Mouse (Mus musculus) activated CD4-positive, CD25-positive, alpha-beta regulatory T cell, adult 4 months (primary cell): ENCODE measurements around the gene Smlr1. TPM values are rescaled to one million over a fixed set of nuclear protein-coding genes. Genes with fewer than 3 reads are reported as not detected.
A peak's percentile ranks its signal among the peaks of the same experiment; 100 is the strongest.

Experiments
- ATAC-seq: one replicate; pipeline ENCODE4 v1.8.0; 2017
- polyA plus RNA-seq, 2 experiments: library from polyadenylated mRNA; unstranded; fragments of 100-300 nt; shearing (Covaris generic); gene quantifications; one replicate each; pipeline ENCODE4 v1.2.1; 2017

Smlr1 gene
- polyA plus RNA-seq, 2 experiments from 2014 or later: not detected

GRCm38 (mm10) chr10:25488456-25488855 lies 47.6 kb downstream of the Smlr1 start:
- ATAC-seq: peak; percentile 54

DNA sequence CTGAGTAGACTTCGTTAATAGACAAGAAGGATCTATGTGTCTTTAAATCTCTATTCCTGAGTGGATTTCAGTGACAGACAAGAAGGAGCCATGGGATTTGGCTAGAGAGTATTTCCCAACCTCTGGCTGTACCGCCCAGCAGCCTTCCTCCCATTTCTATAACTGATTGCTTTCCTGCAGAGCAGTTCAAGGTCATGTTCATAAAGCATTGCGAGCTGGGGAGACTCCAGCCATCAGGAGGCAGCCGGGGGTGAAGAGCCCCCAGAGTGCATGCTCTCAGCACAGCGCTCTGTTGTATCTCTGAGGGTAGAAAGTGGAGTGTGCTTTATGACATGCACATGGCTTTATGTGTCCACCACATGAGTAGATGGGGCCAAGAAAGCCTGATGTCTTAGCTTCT lies 53.3 kb downstream of the Smlr1 start:
- no peak for ATAC-seq

DNA sequence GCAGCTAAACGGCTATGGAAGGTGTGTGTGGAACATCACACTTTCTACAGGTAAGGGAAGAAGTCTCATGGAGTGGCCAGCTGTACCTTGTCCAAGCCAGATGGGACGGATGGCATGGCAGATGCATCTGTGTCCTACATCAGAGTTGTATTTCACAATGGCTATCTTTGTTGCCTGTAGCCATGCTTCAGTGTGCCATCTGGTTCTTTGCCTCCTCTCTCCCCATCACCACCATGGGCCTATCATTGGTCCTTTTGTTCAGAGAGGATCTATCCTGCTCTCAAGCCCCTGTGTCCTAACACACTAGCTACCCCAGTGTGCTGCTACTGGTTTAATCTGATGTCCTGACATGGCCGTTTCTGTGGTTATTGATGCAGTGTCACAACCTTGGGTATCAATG lies 56.4 kb downstream of the Smlr1 start:
- ATAC-seq: no peak

Other genes starting within 250 kb of the Smlr1 start
- 1 to 10 TPM; 4.1 to 5.4 TPM for gene Akap7, start 228.4 kb downstream of the Smlr1 start, polyA plus RNA-seq
- 10 to 100 TPM; 14.6 to 15.4 TPM for gene Epb41l2, start 176.5 kb downstream of the Smlr1 start, polyA plus RNA-seq